Mouse (Mus musculus) neural tube, embryonic 15.5 days (tissue): ENCODE results near the gene Celsr1. TPM values are rescaled to one million over a fixed set of nuclear protein-coding genes. Genes with fewer than 3 reads are reported as not detected.

Source experiments
- ATAC-seq: fragments of 200-750 bp; cut with Nextera tagmentation; 2 replicates; pipeline ENCODE4 v1.8.0; 2017; ENCODE audit warnings: mild to moderate bottlenecking, moderate TSS enrichment, moderate library complexity; ENCODE audit not compliant: low FRiP score
- H3K27ac ChIP-seq: fragments of 300-500 bp; sonication (generic); replicated peaks from 2 replicates; pipeline ENCODE4 v1.5.1; 2015; ENCODE audit warnings: mild to moderate bottlenecking, inconsistent platforms
- H3K27me3 ChIP-seq: fragments of 300-500 bp; sonication (generic); replicated peaks from 2 replicates; pipeline ENCODE4 v1.6.1; 2015; ENCODE audit warnings: inconsistent platforms
- H3K36me3 ChIP-seq: fragments of 300-500 bp; sonication (generic); 2 replicates; pipeline ENCODE4 v1.6.1; 2015; ENCODE audit warnings: inconsistent platforms
- H3K4me1 ChIP-seq: fragments of 300-500 bp; sonication (generic); 2 replicates; pipeline ENCODE4 v1.6.1; 2015; ENCODE audit warnings: inconsistent platforms
- H3K4me2 ChIP-seq: fragments of 300-500 bp; sonication (generic); 2 replicates; pipeline ENCODE4 v1.6.1; 2015; ENCODE audit warnings: inconsistent platforms, mild to moderate bottlenecking, moderate library complexity
- H3K4me3 ChIP-seq: fragments of 300-500 bp; sonication (generic); replicated peaks from 2 replicates; pipeline ENCODE4 v1.5.1; 2015; ENCODE audit warnings: mild to moderate bottlenecking, inconsistent platforms
- H3K9ac ChIP-seq: fragments of 300-500 bp; sonication (generic); replicated peaks from 2 replicates; pipeline ENCODE4 v1.6.1; 2015; ENCODE audit warnings: mild to moderate bottlenecking, inconsistent platforms
- H3K9me3 ChIP-seq: fragments of 300-500 bp; sonication (generic); replicated peaks from 2 replicates; pipeline ENCODE4 v1.6.1; 2016; ENCODE audit warnings: inconsistent platforms
- WGBS: fragments of 180-500 bp; shearing (Covaris S2); methylation state at CpG from one replicate; pipeline ENCODE4 v1.1.7; 2015; ENCODE audit warnings: mixed read lengths; 5-methylcytosine and 5-hydroxymethylcytosine counted together
- polyA plus RNA-seq: library from polyadenylated mRNA; unstranded; fragments of >200 nt; fragmentation: Nextera tagmentation; extraction: Ambion mirVana; gene quantifications from 2 replicates; pipeline ENCODE4 v1.2.1, GENCODE M21; 2015

Celsr1 gene
- polyA plus RNA-seq, 1 experiment from 2014 or later: 0.88 TPM

- H3K27me3 ChIP-seq: no peaks in the 10 kb centered on the region
- 19% methylated on average over 6 of the region's 6 CpGs for WGBS
- ATAC-seq: no peak
- H3K4me1 ChIP-seq: peaks cover 23% of the 10 kb centered on the region
- H3K4me3 ChIP-seq: no peak overlapping the region
- H3K9ac ChIP-seq: no peak overlapping the region
- H3K9me3 ChIP-seq: no peaks in the 10 kb centered on the region
- H3K27ac ChIP-seq: no peak overlapping the region
- no peak overlapping the region for H3K4me2 ChIP-seq
- no peaks in the 10 kb centered on the region for H3K36me3 ChIP-seq
Observed at GRCm38 (mm10) chr15:86007690-86008121, 25.9 kb downstream of the Celsr1 start.

- no peak overlapping the region for H3K9ac ChIP-seq
- WGBS: 8% methylated on average over 11 of the region's 11 CpGs
- no peaks in the 10 kb centered on the region for H3K36me3 ChIP-seq
- no peak overlapping the region for H3K4me3 ChIP-seq
- H3K9me3 ChIP-seq: no peaks in the 10 kb centered on the region
- peaks cover 31% of the 10 kb centered on the region for H3K4me1 ChIP-seq
- H3K27me3 ChIP-seq: no peaks in the 10 kb centered on the region
- peak; percentile 48; the same call in 1 of the 2 replicates for ATAC-seq
- 0 out of 2 replicates have a peak overlapping the region, but pooled peaks have one; percentile 11 for H3K4me2 ChIP-seq
- peak overlapping the region; percentile 79 for H3K27ac ChIP-seq
Observed at GRCm38 (mm10) chr15:86005691-86006525, 27.7 kb downstream of the Celsr1 start.

GRCm38 (mm10) chr15:86004048-86004447, 29.5 kb downstream of the Celsr1 start:
- peaks cover 33% of the 10 kb centered on the region for H3K4me1 ChIP-seq
- no peaks in the 10 kb centered on the region for H3K9me3 ChIP-seq
- no peak overlapping the region for H3K4me2 ChIP-seq
- H3K36me3 ChIP-seq: no peaks in the 10 kb centered on the region
- no peak for ATAC-seq
- no peak overlapping the region for H3K9ac ChIP-seq
- no peak overlapping the region for H3K4me3 ChIP-seq
- H3K27me3 ChIP-seq: no peaks in the 10 kb centered on the region
- WGBS: 81% methylated on average over 3 of the region's 3 CpGs
- no peak overlapping the region for H3K27ac ChIP-seq

GRCm38 (mm10) chr15:86000706-86001292, 32.8 kb downstream of the Celsr1 start:
- H3K4me2 ChIP-seq: no peak overlapping the region
- no peaks in the 10 kb centered on the region for H3K36me3 ChIP-seq
- no peaks in the 10 kb centered on the region for H3K27me3 ChIP-seq
- peak overlapping the region; percentile 70 for H3K27ac ChIP-seq
- WGBS: 20% methylated on average over 5 of the region's 5 CpGs
- no peak overlapping the region for H3K9ac ChIP-seq
- H3K4me1 ChIP-seq: peaks cover 28% of the 10 kb centered on the region
- ATAC-seq: peak; percentile 80
- no peak overlapping the region for H3K4me3 ChIP-seq
- H3K9me3 ChIP-seq: no peaks in the 10 kb centered on the region

- ATAC-seq: no peak
- Histone ChIP-seq H3K4me2 (no peak overlapping the region), H3K27ac (no peak overlapping the region)
Observed at GRCm38 (mm10) chr15:85998525-85999230, 34.9 kb downstream of the Celsr1 start.

GRCm38 (mm10) chr15:85996031-85996765, 37.4 kb downstream of the Celsr1 start:
- no peak overlapping the region for H3K4me3 ChIP-seq
- H3K27ac ChIP-seq: no peak overlapping the region
- WGBS: 29% methylated on average over 13 of the region's 13 CpGs
- H3K4me1 ChIP-seq: peaks cover 55% of the 10 kb centered on the region
- H3K9ac ChIP-seq: no peak overlapping the region
- no peak for ATAC-seq
- no peak overlapping the region for H3K4me2 ChIP-seq
- H3K27me3 ChIP-seq: no peaks in the 10 kb centered on the region
- no peaks in the 10 kb centered on the region for H3K9me3 ChIP-seq
- H3K36me3 ChIP-seq: no peaks in the 10 kb centered on the region

More at GRCm38 (mm10) chr15:85998525-85999230, 34.9 kb downstream of the Celsr1 start:
- no peak overlapping the region for H3K4me3 ChIP-seq
- H3K27me3 ChIP-seq: no peaks in the 10 kb centered on the region
- peaks cover 39% of the 10 kb centered on the region for H3K4me1 ChIP-seq
- no peaks in the 10 kb centered on the region for H3K36me3 ChIP-seq
- no peak overlapping the region for H3K9ac ChIP-seq
- no peaks in the 10 kb centered on the region for H3K9me3 ChIP-seq
- 79% methylated on average over 4 of the region's 4 CpGs for WGBS

GRCm38 (mm10) chr15:85994906-85995608, 38.5 kb downstream of the Celsr1 start:
- H3K36me3 ChIP-seq: no peaks in the 10 kb centered on the region

GRCm38 (mm10) chr15:85993931-85994583, 39.5 kb downstream of the Celsr1 start:
- peaks cover 46% of the 10 kb centered on the region for H3K4me1 ChIP-seq
- WGBS: 19% methylated on average over 14 of the region's 14 CpGs

More at GRCm38 (mm10) chr15:85994906-85995608, 38.5 kb downstream of the Celsr1 start:
- Histone ChIP-seq H3K4me1 (peaks cover 46% of the 10 kb centered on the region), H3K9me3 (no peaks in the 10 kb centered on the region), H3K9ac (no peak overlapping the region), H3K4me2 (no peak overlapping the region), H3K4me3 (no peak overlapping the region), H3K27me3 (no peaks in the 10 kb centered on the region), H3K27ac (no peak overlapping the region)
- no peak for ATAC-seq
- WGBS: 63% methylated on average over 6 of the region's 6 CpGs

GRCm38 (mm10) chr15:85993386-85993785, 40.2 kb downstream of the Celsr1 start:
- no peak for ATAC-seq
- H3K9ac ChIP-seq: no peak overlapping the region
- no peaks in the 10 kb centered on the region for H3K27me3 ChIP-seq
- peak overlapping the region; percentile 52; the same call in 1 of the 2 replicates for H3K27ac ChIP-seq
- no peaks in the 10 kb centered on the region for H3K36me3 ChIP-seq
- H3K4me3 ChIP-seq: no peak overlapping the region
- H3K4me2 ChIP-seq: no peak overlapping the region
- H3K4me1 ChIP-seq: peaks cover 46% of the 10 kb centered on the region
- H3K9me3 ChIP-seq: no peaks in the 10 kb centered on the region

More at GRCm38 (mm10) chr15:85993931-85994583, 39.5 kb downstream of the Celsr1 start:
- Histone ChIP-seq H3K9ac (no peak overlapping the region), H3K9me3 (no peaks in the 10 kb centered on the region), H3K4me2 (peak overlapping the region; percentile 17; the same call in 1 of the 2 replicates), H3K4me3 (no peak overlapping the region), H3K27ac (peak overlapping the region; percentile 52), H3K27me3 (no peaks in the 10 kb centered on the region), H3K36me3 (no peaks in the 10 kb centered on the region)
- peak; percentile 51; the same call in 1 of the 2 replicates for ATAC-seq

- peak overlapping the region; percentile 54 for H3K27ac ChIP-seq
- no peak overlapping the region for H3K4me3 ChIP-seq
- H3K27me3 ChIP-seq: no peaks in the 10 kb centered on the region
- 12% methylated on average over 3 of the region's 3 CpGs for WGBS
- no peaks in the 10 kb centered on the region for H3K9me3 ChIP-seq
- H3K4me1 ChIP-seq: peaks cover 46% of the 10 kb centered on the region
- H3K36me3 ChIP-seq: no peaks in the 10 kb centered on the region
- ATAC-seq: no peak
- H3K9ac ChIP-seq: no peak overlapping the region
- H3K4me2 ChIP-seq: no peak overlapping the region
Observed at GRCm38 (mm10) chr15:85992125-85992495, 41.5 kb downstream of the Celsr1 start.
